Mouse (Mus musculus): Measurements from ENCODE around the gene Vps13d.

DNA sequence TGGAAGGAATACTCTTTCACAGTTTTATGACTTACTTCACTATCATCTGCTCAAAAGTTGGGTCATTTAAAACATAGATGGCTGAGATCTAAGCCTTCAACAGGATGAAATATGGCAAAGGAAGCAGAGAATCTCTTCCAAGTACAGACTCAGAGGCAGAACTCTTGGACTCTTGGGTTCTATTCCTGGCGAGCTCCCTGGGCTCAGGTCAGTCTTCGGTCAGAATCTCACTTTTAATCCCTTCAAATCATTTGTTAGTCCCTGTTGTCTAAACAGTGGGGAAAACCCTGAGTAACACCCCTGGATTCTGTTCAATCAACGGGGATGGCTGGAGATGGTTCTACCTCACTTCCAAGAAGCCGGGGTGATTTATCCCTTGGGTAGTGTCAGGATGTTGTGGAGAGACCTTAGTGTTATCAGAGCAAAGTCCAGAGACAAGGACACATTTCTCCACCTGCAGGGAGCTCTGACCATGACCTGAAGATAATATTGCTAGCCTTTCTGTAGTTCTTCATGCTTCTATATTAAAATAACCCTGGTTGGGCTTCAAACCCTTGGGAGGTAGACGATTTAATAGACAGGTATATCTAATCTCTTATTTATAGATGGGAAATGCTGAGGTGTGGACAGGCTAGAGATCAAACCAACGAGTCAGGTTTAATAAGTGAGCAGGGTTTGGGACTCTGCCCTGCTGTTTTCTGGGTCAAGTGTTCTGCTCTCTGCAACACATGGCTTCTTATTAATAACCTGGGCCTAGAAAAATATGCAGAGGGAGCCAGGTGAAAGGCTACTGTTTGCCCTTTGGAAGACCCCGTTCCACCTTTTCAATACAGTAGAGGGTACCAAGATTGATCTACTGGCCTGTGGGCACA lies 180.8 kb downstream of the Vps13d start:
- no peak for TF ChIP-seq CTCF (IDR thresholded peaks at IDR 0.05; ENCODE audit: control insufficient read depth, insufficient read depth, insufficient replicate concordance, low read depth, low read length)
- TF ChIP-seq POLR2A (IDR thresholded peaks at IDR 0.05; ENCODE audit: control insufficient read depth, low read depth, low read length), result no peak

All from testis, adult 2 months (tissue).